Mouse (Mus musculus) neural tube, embryonic 13.5 days (tissue): ENCODE measurements around the gene Wdsub1. TPM values are rescaled to one million over a fixed set of nuclear protein-coding genes. Genes with fewer than 3 reads are reported as not detected.
"Not testable (repeated sequence)": the region's sequence is repeated elsewhere in the genome, so short reads cannot be mapped to it uniquely, and the experiment has no call there.

ENCODE experiments used
- ATAC-seq: fragments of 200-750 bp; cut with Nextera tagmentation; 2 replicates; pipeline ENCODE4 v1.8.0; 2017; ENCODE audit warnings: low read depth, mild to moderate bottlenecking, moderate TSS enrichment, moderate library complexity
- H3K27ac ChIP-seq: fragments of 300-500 bp; sonication (generic); replicated peaks from 2 replicates; pipeline ENCODE4 v1.5.1; 2015; ENCODE audit warnings: moderate library complexity, mild to moderate bottlenecking, inconsistent platforms
- H3K27me3 ChIP-seq: fragments of 300-500 bp; sonication (generic); 2 replicates; pipeline ENCODE4 v1.6.1; 2015; ENCODE audit warnings: mild to moderate bottlenecking, inconsistent platforms
- H3K36me3 ChIP-seq: fragments of 300-500 bp; sonication (generic); 2 replicates; pipeline ENCODE4 v1.6.1; 2015; ENCODE audit warnings: mild to moderate bottlenecking, inconsistent platforms
- H3K4me1 ChIP-seq: fragments of 300-500 bp; sonication (generic); replicated peaks from 2 replicates; pipeline ENCODE4 v1.6.1; 2015; ENCODE audit warnings: inconsistent platforms
- H3K4me2 ChIP-seq: fragments of 300-500 bp; sonication (generic); 2 replicates; pipeline ENCODE4 v1.6.1; 2015; ENCODE audit warnings: inconsistent platforms, mild to moderate bottlenecking, moderate library complexity
- H3K4me3 ChIP-seq: fragments of 300-500 bp; sonication (generic); 2 replicates; pipeline ENCODE4 v1.5.1; 2015; ENCODE audit warnings: mild to moderate bottlenecking, inconsistent platforms
- H3K9ac ChIP-seq: fragments of 300-500 bp; sonication (generic); 2 replicates; pipeline ENCODE4 v1.6.1; 2015; ENCODE audit warnings: moderate library complexity, mild to moderate bottlenecking, inconsistent platforms
- H3K9me3 ChIP-seq: fragments of 300-500 bp; sonication (generic); 2 replicates; pipeline ENCODE4 v1.6.1; 2016; ENCODE audit warnings: inconsistent platforms
- WGBS: fragments of 180-500 bp; shearing (Covaris S2); methylation state at CpG from one replicate; pipeline ENCODE4 v1.1.7; 2015; 5-methylcytosine and 5-hydroxymethylcytosine counted together
- polyA plus RNA-seq: library from polyadenylated mRNA; unstranded; fragments of >200 nt; fragmentation: Nextera tagmentation; extraction: Ambion mirVana; gene quantifications from 2 replicates; pipeline ENCODE4 v1.2.1, GENCODE M21; 2015

Gene Wdsub1
- polyA plus RNA-seq, 1 experiment from 2014 or later: 15.4 TPM

- 85% methylated on average over 4 of the region's 4 CpGs for WGBS
- Histone ChIP-seq H3K9me3 (peaks cover 14% of the 10 kb centered on the region; the same call in 1 of the 2 replicates), H3K27me3 (no peaks in the 10 kb centered on the region), H3K9ac (no peak overlapping the region), H3K4me3 (no peak overlapping the region), H3K27ac (no peak overlapping the region), H3K36me3 (no peaks in the 10 kb centered on the region), H3K4me1 (peaks cover 5% of the 10 kb centered on the region), H3K4me2 (no peak overlapping the region)
- no peak for ATAC-seq
These were observed 5.1 kb downstream of the Wdsub1 start for GRCm38 (mm10) chr2:59877335-59877734.

GRCm38 (mm10) chr2:59876482-59876881, 5.9 kb downstream of the Wdsub1 start:
- H3K4me1 ChIP-seq: no peaks in the 10 kb centered on the region
- 0 out of 2 replicates have a peak, but pooled peaks cover 4% of the 10 kb centered on the region for H3K36me3 ChIP-seq
- H3K9ac ChIP-seq: no peak overlapping the region
- H3K27me3 ChIP-seq: no peaks in the 10 kb centered on the region
- H3K4me2 ChIP-seq: no peak overlapping the region
- H3K4me3 ChIP-seq: no peak overlapping the region
- no peak for ATAC-seq
- H3K27ac ChIP-seq: no peak overlapping the region
- peaks cover 14% of the 10 kb centered on the region; the same call in 1 of the 2 replicates for H3K9me3 ChIP-seq
- WGBS: 89% methylated on average over 15 of the region's 15 CpGs

- 87% methylated on average over 6 of the region's 6 CpGs for WGBS
- no peak for ATAC-seq
- H3K4me2 ChIP-seq: no peak overlapping the region
- no peak overlapping the region for H3K4me3 ChIP-seq
- H3K4me1 ChIP-seq: no peaks in the 10 kb centered on the region
- no peaks in the 10 kb centered on the region for H3K27me3 ChIP-seq
- no peak overlapping the region for H3K27ac ChIP-seq
- H3K9ac ChIP-seq: no peak overlapping the region
- H3K9me3 ChIP-seq: no peaks in the 10 kb centered on the region
- H3K36me3 ChIP-seq: 0 out of 2 replicates have a peak, but pooled peaks cover 7% of the 10 kb centered on the region
These were observed 11.9 kb downstream of the Wdsub1 start for GRCm38 (mm10) chr2:59870526-59870925.

- 87% methylated on average over 6 of the region's 6 CpGs for WGBS
- ATAC-seq: no peak
- H3K36me3 ChIP-seq: 0 out of 2 replicates have a peak, but pooled peaks cover 5% of the 10 kb centered on the region
- H3K4me1 ChIP-seq: peaks cover 8% of the 10 kb centered on the region; the same call in 1 of the 2 replicates
- H3K4me3 ChIP-seq: no peak overlapping the region
- no peaks in the 10 kb centered on the region for H3K9me3 ChIP-seq
- H3K27ac ChIP-seq: no peak overlapping the region
- no peak overlapping the region for H3K4me2 ChIP-seq
- H3K27me3 ChIP-seq: no peaks in the 10 kb centered on the region
- no peak overlapping the region for H3K9ac ChIP-seq
These were observed 19.8 kb downstream of the Wdsub1 start for GRCm38 (mm10) chr2:59862618-59863017.

DNA sequence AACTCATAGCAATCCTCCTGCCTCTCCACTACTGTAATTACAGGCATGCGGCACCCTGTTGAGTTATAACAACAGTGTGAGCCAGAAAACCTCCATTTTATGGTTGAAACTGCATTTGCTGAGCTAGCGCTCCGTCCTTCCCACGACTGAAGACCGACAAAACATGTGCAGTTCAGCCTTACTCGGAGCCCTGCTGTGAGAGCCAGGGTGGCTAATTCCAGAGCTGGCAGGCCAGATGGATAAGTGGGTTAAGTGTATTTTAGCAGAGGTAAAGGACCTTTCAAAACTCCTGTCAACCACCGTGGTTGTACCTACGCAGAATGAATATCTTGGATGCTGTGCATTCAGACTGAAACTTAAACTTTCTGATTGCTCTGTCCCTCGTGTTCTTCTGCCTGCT, 28.0 kb downstream of the Wdsub1 start:
- Histone ChIP-seq H3K27ac (no peak overlapping the region), H3K4me1 (peaks cover 6% of the 10 kb centered on the region; the same call in 1 of the 2 replicates), H3K4me3 (no peak overlapping the region), H3K9me3 (no peaks in the 10 kb centered on the region), H3K9ac (no peak overlapping the region), H3K27me3 (no peaks in the 10 kb centered on the region), H3K36me3 (0 out of 2 replicates have a peak, but pooled peaks cover 3% of the 10 kb centered on the region), H3K4me2 (no peak overlapping the region)
- no peak for ATAC-seq
- WGBS: 58% methylated on average over 9 of the region's 9 CpGs

DNA sequence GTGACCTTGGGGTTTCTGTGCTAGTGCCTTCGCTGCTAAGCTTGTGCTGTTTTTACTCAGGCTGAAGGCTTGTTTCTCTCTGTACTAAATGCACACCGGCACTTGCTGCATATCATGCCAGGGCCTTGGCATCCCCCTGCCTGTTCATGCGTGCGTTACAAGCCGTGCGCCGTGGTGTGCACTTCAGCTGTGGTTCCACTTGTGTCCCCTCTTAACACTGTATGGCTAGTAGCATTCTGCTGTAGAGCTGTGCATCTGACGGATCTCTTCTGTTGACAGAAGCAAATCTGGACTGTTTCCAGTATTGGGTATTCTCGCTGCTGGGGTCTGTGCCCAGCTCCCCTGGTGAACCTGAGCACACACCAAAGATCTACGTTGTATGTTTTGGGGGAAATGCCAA, 28.8 kb downstream of the Wdsub1 start:
- WGBS: 91% methylated on average over 10 of the region's 10 CpGs
- Histone ChIP-seq H3K36me3 (0 out of 2 replicates have a peak, but pooled peaks cover 3% of the 10 kb centered on the region), H3K9me3 (no peaks in the 10 kb centered on the region), H3K9ac (no peak overlapping the region), H3K27ac (no peak overlapping the region), H3K27me3 (no peaks in the 10 kb centered on the region), H3K4me1 (no peaks in the 10 kb centered on the region), H3K4me2 (no peak overlapping the region), H3K4me3 (no peak overlapping the region)
- ATAC-seq: no peak

DNA sequence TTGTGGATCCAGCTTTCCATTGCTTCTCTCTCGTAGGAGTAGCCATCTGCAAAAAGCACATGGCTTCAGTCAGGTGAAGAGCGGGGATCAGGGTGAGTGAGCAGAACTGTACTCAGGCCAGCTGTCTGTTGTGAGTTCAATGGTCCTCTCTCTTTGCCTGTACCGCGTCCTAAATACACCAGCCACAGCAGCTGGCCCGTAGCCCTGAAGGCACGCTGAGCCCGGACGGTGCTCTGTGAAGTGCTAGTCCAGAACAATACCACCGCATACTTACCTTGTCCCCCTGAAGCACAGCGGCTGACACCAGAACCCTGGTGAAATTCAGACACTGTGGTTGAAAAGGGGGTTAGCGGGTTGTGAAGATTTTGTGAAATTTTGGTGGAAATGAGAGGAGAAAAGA, 29.5 kb downstream of the Wdsub1 start:
- Histone ChIP-seq H3K4me2 (no peak overlapping the region), H3K4me3 (no peak overlapping the region), H3K9me3 (no peaks in the 10 kb centered on the region), H3K4me1 (no peaks in the 10 kb centered on the region), H3K27me3 (no peaks in the 10 kb centered on the region), H3K27ac (no peak overlapping the region), H3K36me3 (0 out of 2 replicates have a peak, but pooled peaks cover 3% of the 10 kb centered on the region), H3K9ac (no peak overlapping the region)
- no peak; the same call in 1 of the 2 replicates for ATAC-seq
- 71% methylated on average over 11 of the region's 11 CpGs for WGBS

DNA sequence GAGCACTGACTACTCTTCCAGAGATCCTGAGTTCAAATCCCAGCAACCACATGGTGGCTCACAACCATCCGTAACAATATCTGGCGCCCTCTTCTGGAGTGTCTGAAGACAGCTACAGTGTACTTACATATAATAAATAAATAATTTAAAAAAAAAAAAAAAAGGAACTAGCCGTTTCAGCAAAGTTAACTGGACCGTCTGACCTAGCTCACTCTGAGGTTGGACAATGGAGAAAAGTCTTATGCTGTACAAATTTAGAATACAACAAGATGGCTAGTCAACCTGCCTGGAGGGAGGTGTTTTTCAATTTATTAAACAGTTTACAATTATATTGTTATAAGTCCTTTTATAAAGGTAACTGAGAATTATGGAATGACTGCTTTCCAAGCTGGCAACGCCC, 30.5 kb downstream of the Wdsub1 start:
- H3K27ac ChIP-seq, H3K27me3 ChIP-seq, H3K4me2 ChIP-seq, H3K9ac ChIP-seq, ATAC-seq, H3K9me3 ChIP-seq, H3K4me1 ChIP-seq, H3K4me3 ChIP-seq, H3K36me3 ChIP-seq: not testable (repeated sequence)
- WGBS: 91% methylated on average over 5 of the region's 5 CpGs

DNA sequence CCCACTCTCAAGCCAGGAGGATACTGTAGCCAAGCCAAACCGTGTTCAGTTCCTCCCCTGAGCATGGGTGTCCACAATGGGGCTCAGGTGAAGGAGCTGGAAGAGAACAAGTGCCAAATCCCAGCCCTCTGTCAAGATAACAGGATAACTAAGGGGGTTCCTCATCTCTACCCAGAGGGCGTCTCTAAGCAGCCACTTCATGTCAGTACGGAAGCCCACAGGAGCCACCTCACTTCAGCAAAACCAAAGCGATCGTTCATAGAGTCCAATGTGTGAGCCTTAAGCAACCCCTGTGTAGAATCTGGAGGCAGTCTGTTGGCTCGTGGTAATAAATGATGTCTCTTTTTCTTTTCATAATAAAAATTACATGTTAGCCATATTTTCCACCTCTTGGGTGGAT, 38.5 kb downstream of the Wdsub1 start:
- Histone ChIP-seq H3K27me3 (no peaks in the 10 kb centered on the region), H3K36me3 (peaks cover 12% of the 10 kb centered on the region; the same call in 1 of the 2 replicates), H3K4me1 (peaks cover 25% of the 10 kb centered on the region), H3K27ac (no peak overlapping the region), H3K9me3 (no peaks in the 10 kb centered on the region), H3K9ac (no peak overlapping the region), H3K4me3 (no peak overlapping the region), H3K4me2 (no peak overlapping the region)
- WGBS: 94% methylated on average over 6 of the region's 6 CpGs
- ATAC-seq: no peak

GRCm38 (mm10) chr2:59843156-59843555, 39.2 kb downstream of the Wdsub1 start:
- Histone ChIP-seq H3K36me3 (peaks cover 12% of the 10 kb centered on the region; the same call in 1 of the 2 replicates), H3K9me3 (no peaks in the 10 kb centered on the region), H3K27me3 (no peaks in the 10 kb centered on the region), H3K9ac (no peak overlapping the region), H3K27ac (no peak overlapping the region), H3K4me1 (peaks cover 25% of the 10 kb centered on the region), H3K4me2 (no peak overlapping the region), H3K4me3 (no peak overlapping the region)
- 86% methylated on average over 21 of the region's 21 CpGs for WGBS
- no peak for ATAC-seq

DNA sequence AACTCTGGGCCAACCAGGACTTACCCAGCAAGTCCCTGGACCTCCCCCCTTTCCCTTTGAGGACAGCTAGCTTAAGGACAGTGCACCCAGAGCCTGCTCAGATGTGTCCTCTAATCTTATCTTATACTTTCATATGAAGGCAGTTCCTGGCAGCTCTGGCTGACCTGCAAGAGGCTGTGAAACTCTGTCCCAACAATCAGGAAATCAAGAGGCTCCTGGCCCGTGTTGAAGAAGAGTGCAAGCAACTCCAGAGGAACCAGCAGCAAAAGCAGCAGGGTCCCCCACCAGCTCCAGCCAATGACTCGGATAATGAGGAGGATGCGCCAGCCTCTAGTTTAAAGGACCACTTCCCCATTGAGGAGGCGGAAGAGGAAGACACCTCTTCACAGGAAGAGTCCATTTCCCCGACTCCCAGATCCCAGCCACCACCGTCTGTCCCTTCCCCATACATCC, 39.8 kb downstream of the Wdsub1 start:
- Histone ChIP-seq H3K9me3 (no peaks in the 10 kb centered on the region), H3K4me3 (no peak overlapping the region), H3K4me1 (peaks cover 25% of the 10 kb centered on the region), H3K27me3 (no peaks in the 10 kb centered on the region), H3K27ac (no peak overlapping the region), H3K9ac (no peak overlapping the region), H3K36me3 (peaks cover 15% of the 10 kb centered on the region), H3K4me2 (no peak overlapping the region)
- ATAC-seq: no peak
- WGBS: 77% methylated on average over 6 of the region's 6 CpGs

DNA sequence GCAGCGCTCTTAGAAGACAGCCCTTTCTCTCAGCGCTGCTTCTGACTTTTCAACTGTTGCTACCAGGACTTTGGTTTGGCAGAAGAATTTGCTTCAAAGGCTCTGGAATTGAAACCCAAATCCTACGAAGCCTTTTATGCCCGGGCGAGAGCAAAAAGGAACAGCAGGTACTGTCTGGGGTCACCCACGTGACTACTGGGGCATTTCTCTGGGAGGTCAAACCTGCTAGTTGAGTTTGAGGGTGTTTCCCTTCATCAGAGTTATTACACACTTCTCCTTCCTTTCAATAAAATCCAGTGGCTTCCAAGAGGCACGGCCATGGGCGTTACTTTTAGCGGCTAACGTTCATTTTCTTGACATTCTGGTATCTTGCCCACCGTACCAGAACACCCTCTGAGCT, 40.4 kb downstream of the Wdsub1 start:
- Histone ChIP-seq H3K9me3 (no peaks in the 10 kb centered on the region), H3K4me3 (no peak overlapping the region), H3K4me2 (no peak overlapping the region), H3K27me3 (no peaks in the 10 kb centered on the region), H3K27ac (0 out of 2 replicates have a peak overlapping the region, but pooled peaks have one; percentile 13), H3K36me3 (peaks cover 18% of the 10 kb centered on the region), H3K4me1 (peaks cover 25% of the 10 kb centered on the region), H3K9ac (no peak overlapping the region)
- ATAC-seq: no peak
- 80% methylated on average over 11 of the region's 11 CpGs for WGBS
